Mouse (Mus musculus) adrenal gland, adult 2 months (tissue): ENCODE data around the gene Clstn1. TPM values are rescaled to one million over a fixed set of nuclear protein-coding genes. Genes with fewer than 3 reads are reported as not detected.

Experiments used
- microRNA-seq, 2 experiments: library from miRNA; unstranded; fragments of <30 nt; microRNA quantifications; one replicate each; pipeline ENCODE4 v1.2.0; 2021
- polyA plus RNA-seq: library from polyadenylated mRNA; depleted of rRNA; stranded (reverse); fragments of >200 nt; gene quantifications from 2 replicates; pipeline ENCODE4 v1.2.3, GENCODE M21; 2012; rRNA removed
- total RNA-seq, 2 experiments: library from RNA; stranded (reverse); gene quantifications; 2 replicates each; pipeline ENCODE4 v1.2.3; 2021

Clstn1 gene
- total and polyA plus RNA-seq, 3 experiments, result 48.8 to 110 (median 98.4) TPM

Small RNA genes lying within 50 kb of the gene (microRNA-seq; reads per million reads assigned to microRNA genes)
- 0 to 0.41 reads per million in 2 experiments for gene Mir5616
- gene Mir7023, result 0.22 to 0.83 reads per million in 2 experiments

Other genes with a start within 250 kb of the Clstn1 start
- 10 to 100 TPM; 70.9 to 85.0 TPM for gene Ube4b, start 159.7 kb upstream of the Clstn1 start, total RNA-seq
- gene Ube4b, start 159.7 kb upstream of the Clstn1 start, polyA plus RNA-seq, result 84.7 and 105 TPM in 2 replicates
- 10 to 100 TPM; 13.3 to 14.3 TPM for gene Rbp7, start 131.5 kb upstream of the Clstn1 start, total RNA-seq
- 3.4 and 6.1 TPM in 2 replicates for gene Rbp7, start 131.5 kb upstream of the Clstn1 start, polyA plus RNA-seq
- not detected for gene Tmem274, start 109.1 kb upstream of the Clstn1 start, total RNA-seq
- gene Tmem274, start 109.1 kb upstream of the Clstn1 start, polyA plus RNA-seq, result not detected in 2 replicates
- gene Nmnat1, start 101.3 kb upstream of the Clstn1 start, total RNA-seq, result 10 to 100 TPM; 14.2 to 15.2 TPM
- 9.1 and 10.4 TPM in 2 replicates for gene Nmnat1, start 101.3 kb upstream of the Clstn1 start, polyA plus RNA-seq
- 10 to 100 TPM; 22.3 to 27.7 TPM for gene Lzic, start 101.2 kb upstream of the Clstn1 start, total RNA-seq
- gene Lzic, start 101.2 kb upstream of the Clstn1 start, polyA plus RNA-seq, result 22.6 and 22.9 TPM in 2 replicates
- 10 to 100 TPM; 19.4 to 25.3 TPM for gene Ctnnbip1, start 68.2 kb upstream of the Clstn1 start, total RNA-seq
- 26.2 and 26.4 TPM in 2 replicates for gene Ctnnbip1, start 68.2 kb upstream of the Clstn1 start, polyA plus RNA-seq
- 1 to 10 TPM; 6.1 to 6.2 TPM for gene Pik3cd, start 116.1 kb downstream of the Clstn1 start, total RNA-seq
- 4.2 and 5.0 TPM in 2 replicates for gene Pik3cd, start 116.1 kb downstream of the Clstn1 start, polyA plus RNA-seq
- 10 to 100 TPM; 30.0 to 31.0 TPM for gene Tmem201, start 151.6 kb downstream of the Clstn1 start, total RNA-seq
- gene Tmem201, start 151.6 kb downstream of the Clstn1 start, polyA plus RNA-seq, result 85.3 and 95.4 TPM in 2 replicates
- 10 to 100 TPM; 18.7 to 26.7 TPM for gene Slc25a33, start 187.8 kb downstream of the Clstn1 start, total RNA-seq
- 29.0 and 43.2 TPM in 2 replicates for gene Slc25a33, start 187.8 kb downstream of the Clstn1 start, polyA plus RNA-seq